Mouse (Mus musculus): ENCODE measurements around the gene Grifin.

Grifin gene

GRCm38 (mm10) chr5:140549306-140550047, 15.4 kb downstream of the Grifin start:
- no peak for DNase-seq (ENCODE audit: low read depth, low spot score)

- no peak for DNase-seq (ENCODE audit: low read depth, low spot score)
Observed at GRCm38 (mm10) chr5:140546332-140546731, 18.5 kb downstream of the Grifin start.

- no peak for DNase-seq (ENCODE audit: low read depth, low spot score)
Observed at GRCm38 (mm10) chr5:140545651-140546050, 19.2 kb downstream of the Grifin start.

- DNase-seq (ENCODE audit: low read depth, low spot score), result no peak
Observed at GRCm38 (mm10) chr5:140542811-140543575, 21.9 kb downstream of the Grifin start.

- peak; percentile 84 for DNase-seq (ENCODE audit: low read depth, low spot score)
Observed at GRCm38 (mm10) chr5:140540106-140540505, 24.8 kb downstream of the Grifin start.

GRCm38 (mm10) chr5:140538111-140538683, 26.7 kb downstream of the Grifin start:
- DNase-seq (ENCODE audit: low read depth, low spot score), result no peak

GRCm38 (mm10) chr5:140526754-140527153, 38.1 kb downstream of the Grifin start:
- DNase-seq (ENCODE audit: low read depth, low spot score), result no peak

GRCm38 (mm10) chr5:140521196-140521595, 43.7 kb downstream of the Grifin start:
- no peak for DNase-seq (ENCODE audit: low read depth, low spot score)

GRCm38 (mm10) chr5:140517921-140518230, 47.0 kb downstream of the Grifin start:
- no peak for DNase-seq (ENCODE audit: low read depth, low spot score)

- DNase-seq (ENCODE audit: low read depth, low spot score), result no peak
Observed at GRCm38 (mm10) chr5:140517159-140517920, 47.5 kb downstream of the Grifin start.

- no peak for DNase-seq (ENCODE audit: low read depth, low spot score)
Observed at GRCm38 (mm10) chr5:140514799-140515486, 49.9 kb downstream of the Grifin start.

GRCm38 (mm10) chr5:140513921-140514320, 51.0 kb downstream of the Grifin start:
- DNase-seq (ENCODE audit: low read depth, low spot score), result no peak

All from retina, postnatal 7 days (tissue).